Mouse (Mus musculus): Measurements from ENCODE around the gene Scarb1.

GRCm38 (mm10) chr5:125251885-125252615, 88.8 kb downstream of the Scarb1 start:
- TF ChIP-seq POLR2A (IDR thresholded peaks at IDR 0.05; ENCODE audit: insufficient read depth, low read depth, low read length) = no peak
- TF ChIP-seq CTCF (IDR thresholded peaks at IDR 0.05; ENCODE audit: insufficient read depth, low read depth, low read length) = peak; percentile 11; the same call in 1 of the 2 replicates

Data from olfactory bulb, adult 2 months (tissue).